Mouse (Mus musculus) spleen, adult 18-20 months (tissue): ENCODE data around the gene Brk1.
A peak's percentile ranks its signal among the peaks of the same experiment; 100 is the strongest.

Experiments
- DNase-seq, 2 experiments: peaks; one replicate each; pipeline ENCODE4 v3.0.0; 2022; ENCODE audit warnings: mixed read lengths in 2 of 2

The Brk1 gene

GRCm38 (mm10) chr6:113604432-113605223 lies at the start of gene Brk1:
Gene Brk1 (plus strand): TSS chr6:113604772.
- DNase-seq, result peak; percentile 80 to 85

GRCm38 (mm10) chr6:113559736-113560135 lies 44.8 kb upstream of the Brk1 start:
- no peak for DNase-seq

- no peak for DNase-seq
Measured at GRCm38 (mm10) chr6:113564557-113564956, 40.0 kb upstream of the Brk1 start.

GRCm38 (mm10) chr6:113576044-113576443 lies 28.5 kb upstream of the Brk1 start:
- no peak for DNase-seq

GRCm38 (mm10) chr6:113579306-113579705 lies 25.3 kb upstream of the Brk1 start:
- DNase-seq, result no peak

GRCm38 (mm10) chr6:113583023-113583422 lies 21.5 kb upstream of the Brk1 start:
- no peak for DNase-seq

GRCm38 (mm10) chr6:113585065-113585464 lies 19.5 kb upstream of the Brk1 start:
- DNase-seq, result no peak

- DNase-seq, result peak in 1 of 2 experiments; percentile 6
Measured at GRCm38 (mm10) chr6:113586466-113587183, 17.9 kb upstream of the Brk1 start.

- no peak for DNase-seq
Measured at GRCm38 (mm10) chr6:113592637-113593036, 11.9 kb upstream of the Brk1 start.

GRCm38 (mm10) chr6:113597945-113598344 lies 6.6 kb upstream of the Brk1 start:
- no peak for DNase-seq

- no peak for DNase-seq
Measured at GRCm38 (mm10) chr6:113599833-113600232, 4.7 kb upstream of the Brk1 start.

- DNase-seq, result no peak
Measured at GRCm38 (mm10) chr6:113600543-113601139, 3.9 kb upstream of the Brk1 start, which contains the start of gene Fancd2os. Gene Fancd2os (minus strand): TSS chr6:113600715.

- DNase-seq, result no peak
Measured at GRCm38 (mm10) chr6:113602821-113603220, 1.8 kb upstream of the Brk1 start.

GRCm38 (mm10) chr6:113603993-113604392 lies 579 bp upstream of the Brk1 start:
- no peak for DNase-seq

- DNase-seq, result no peak
Measured at GRCm38 (mm10) chr6:113605224-113605545, 613 bp downstream of the Brk1 start.

GRCm38 (mm10) chr6:113608871-113609270 lies 4.3 kb downstream of the Brk1 start:
- DNase-seq, result no peak

- no peak for DNase-seq
Measured at GRCm38 (mm10) chr6:113609293-113609692, 4.7 kb downstream of the Brk1 start.

- DNase-seq, result no peak
Measured at GRCm38 (mm10) chr6:113612258-113612969, 7.8 kb downstream of the Brk1 start.

GRCm38 (mm10) chr6:113614152-113614551 lies 9.6 kb downstream of the Brk1 start:
- DNase-seq, result no peak

- DNase-seq, result no peak
Measured at GRCm38 (mm10) chr6:113614997-113615396, 10.4 kb downstream of the Brk1 start.

GRCm38 (mm10) chr6:113615489-113615888 lies 10.9 kb downstream of the Brk1 start:
- DNase-seq, result no peak

- DNase-seq, result no peak
Measured at GRCm38 (mm10) chr6:113623386-113623785, 18.8 kb downstream of the Brk1 start.
